Comparison of ENCODE assay signal across 23 mouse cellular contexts in the genomic region with DNA sequence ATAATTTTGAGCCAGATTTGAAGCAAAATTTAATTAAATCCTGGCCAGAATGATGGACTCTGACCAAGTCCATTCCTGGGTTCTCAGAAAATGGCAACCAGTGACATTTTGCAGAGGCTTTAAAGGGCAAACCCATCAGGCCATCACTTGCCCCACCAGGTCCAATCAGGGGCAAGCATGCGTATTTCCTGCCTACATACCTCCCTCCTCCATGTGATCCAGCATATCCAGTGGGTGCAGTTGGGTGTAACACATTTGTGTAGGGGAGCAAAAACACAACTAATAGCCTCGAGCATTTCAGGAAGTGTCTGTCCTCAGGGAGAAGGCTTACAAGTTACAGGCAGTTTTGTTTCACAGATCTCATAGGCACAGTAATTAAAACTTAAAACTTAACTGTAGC. TPM values are rescaled to one million over a fixed set of nuclear protein-coding genes. Genes with fewer than 3 reads are reported as not detected.
A peak's percentile ranks its signal among the peaks of the same experiment; 100 is the strongest.
DNase-seq lines count a peak whose midpoint lies in the region; ATAC-seq lines count a peak whose summit lies in the region.
"Had no signal": no experiment of that assay in that cellular context is flagged by ENCODE, and none has a peak within 500 bp of the region (broad histone marks: within the 10 kb centered on the region; RNA-seq: fewer than 3 reads in every experiment).

No protein-coding gene starts in this region.

- H3K27ac ChIP-seq in forebrain, embryonic 14.5 days (ENCODE audit: low read depth, low read length): no peak overlapping the region
- H3K27ac ChIP-seq: embryonic facial prominence, embryonic 12.5 days; forebrain, embryonic 12.5 days; gastrocnemius, adult 2 months; hindbrain, embryonic 14.5 days; intestine, embryonic 15.5 days had no signal

- DNase-seq in thymus, postnatal 0 days (ENCODE audit: low spot score): peak; percentile 55
- DNase-seq in thymus, adult 18-20 months: no peak
- peak; percentile 27 for DNase-seq in Muller cell, postnatal 12 days (ENCODE audit: inconsistent ontology term)
- DNase-seq in forebrain, embryonic 14.5 days (ENCODE audit: low spot score): no peak
- no peak for DNase-seq in layer of hippocampus, postnatal 14 days (ENCODE audit: low spot score in 2 of 2)
- DNase-seq: adrenal gland, adult 8-10 months; B cell, adult 2 months; cerebellum, adult 11-12 months; cerebellum, adult 9-10 months; cerebellum, postnatal 25 days; gastrocnemius, adult 2 months; gastrocnemius, postnatal 25 days; heart, adult 11 months; heart, postnatal 10 days had no signal

- no peak overlapping the region for H3K9ac ChIP-seq in forebrain, embryonic 14.5 days (ENCODE audit: low read length)
- H3K9ac ChIP-seq: embryonic facial prominence, embryonic 12.5 days; forebrain, embryonic 12.5 days; hindbrain, embryonic 14.5 days; intestine, embryonic 15.5 days had no signal

- H3K9me3 ChIP-seq in forebrain, embryonic 14.5 days (replicated peaks; ENCODE audit: control insufficient read depth, low read length): no peaks in the 10 kb centered on the region
- H3K9me3 ChIP-seq: embryonic facial prominence, embryonic 12.5 days; forebrain, embryonic 12.5 days; intestine, embryonic 15.5 days had no signal

- H3K4me3 ChIP-seq in forebrain, embryonic 14.5 days (ENCODE audit: low read depth, low read length): no peak overlapping the region
- H3K4me3 ChIP-seq: embryonic facial prominence, embryonic 12.5 days; forebrain, embryonic 12.5 days; gastrocnemius, adult 2 months; intestine, embryonic 15.5 days had no signal

- no peaks in the 10 kb centered on the region for H3K27me3 ChIP-seq in forebrain, embryonic 14.5 days (replicated peaks; ENCODE audit: control insufficient read depth, insufficient read depth, low read length)
- H3K27me3 ChIP-seq: embryonic facial prominence, embryonic 12.5 days; intestine, embryonic 15.5 days had no signal

- no peak overlapping the region for H3K4me2 ChIP-seq in forebrain, embryonic 14.5 days (ENCODE audit: low read length)
- H3K4me2 ChIP-seq: embryonic facial prominence, embryonic 12.5 days; forebrain, embryonic 12.5 days; hindbrain, embryonic 14.5 days; intestine, embryonic 15.5 days had no signal

- no peaks in the 10 kb centered on the region for H3K36me3 ChIP-seq in forebrain, embryonic 14.5 days (ENCODE audit: control insufficient read depth, insufficient read depth, low read length)
- H3K36me3 ChIP-seq: embryonic facial prominence, embryonic 12.5 days; forebrain, embryonic 12.5 days; intestine, embryonic 15.5 days had no signal

- H3K4me1 ChIP-seq in forebrain, embryonic 14.5 days (ENCODE audit: control insufficient read depth, insufficient read depth, low read length): 0 out of 2 replicates have a peak, but pooled peaks cover 4% of the 10 kb centered on the region

- WGBS in forebrain, embryonic 14.5 days: 71% methylated on average over 2 of the region's 2 CpGs

- 0 out of 2 replicates have a peak, but pooled peaks have one; percentile 24 for ATAC-seq in neutrophil, adult 5-6 weeks (ENCODE audit: extremely low read depth, insufficient number of reproducible peaks, low FRiP score, poor library complexity, severe bottlenecking)
- no peak for ATAC-seq in forebrain, embryonic 14.5 days
- ATAC-seq: CD4-positive, CD25-positive, alpha-beta regulatory T cell, adult 4 months; intestine, embryonic 15.5 days had no signal

RNA-seq across cellular contexts. Expression of a gene that starts 5.8 kb away (rescaled TPM):
- polyA plus RNA-seq in thymus, postnatal 0 days (2015; fragmentation: Nextera tagmentation; extraction: Ambion mirVana): 803 and 920 TPM in 2 replicates
- 453 and 500 TPM in 2 replicates for total RNA-seq in neutrophil, adult 5-6 weeks (2017)
- 42.5 and 55.0 TPM in 2 replicates for polyA plus RNA-seq in forebrain, embryonic 14.5 days (2014; fragmentation: Nextera tagmentation; extraction: Ambion mirVana)
- 10 to 100 TPM; 75.7 to 85.9 TPM for total RNA-seq in layer of hippocampus, postnatal 14 days (2021)

RNA-seq across cellular contexts. Expression of a gene that starts 14.5 kb away (rescaled TPM):
- polyA plus RNA-seq in thymus, postnatal 0 days (2015; fragmentation: Nextera tagmentation; extraction: Ambion mirVana): 0.12 and 0.14 TPM in 2 replicates
- not detected in 2 replicates for total RNA-seq in neutrophil, adult 5-6 weeks (2017)
- polyA plus RNA-seq in forebrain, embryonic 14.5 days (2014; fragmentation: Nextera tagmentation; extraction: Ambion mirVana): not detected in 2 replicates
- total RNA-seq in layer of hippocampus, postnatal 14 days (2021): 1 to 10 TPM; 1.3 to 1.6 TPM
- total RNA-seq: hematopoietic stem cell, adult 5-6 weeks; MEL had no signal
- polyA plus RNA-seq: CD4-positive, CD25-positive, alpha-beta regulatory T cell, adult 4 months; embryonic facial prominence, embryonic 12.5 days; forebrain, embryonic 12.5 days; hindbrain, embryonic 14.5 days; intestine, embryonic 15.5 days had no signal

RNA-seq across cellular contexts. Expression of a gene that starts 27.5 kb away (rescaled TPM):
- 1.7 TPM in 2 replicates for polyA plus RNA-seq in thymus, postnatal 0 days (2015; fragmentation: Nextera tagmentation; extraction: Ambion mirVana)
- 1.0 and 1.5 TPM in 2 replicates for total RNA-seq in neutrophil, adult 5-6 weeks (2017)
- polyA plus RNA-seq in forebrain, embryonic 14.5 days (2014; fragmentation: Nextera tagmentation; extraction: Ambion mirVana): 4.6 and 5.0 TPM in 2 replicates
- 1 to 10 TPM in 1 of 2 experiments, under 1 TPM in 1; 0.62 to 1.0 TPM for total RNA-seq in layer of hippocampus, postnatal 14 days (2021)
- total RNA-seq: gastrocnemius, adult 2 months; gastrocnemius, postnatal 25 days; heart, postnatal 10 days had no signal
- polyA plus RNA-seq: heart, embryonic 14.5 days had no signal

RNA-seq across cellular contexts. Expression of a gene that starts 49.6 kb away (rescaled TPM):
- polyA plus RNA-seq in thymus, postnatal 0 days (2015; fragmentation: Nextera tagmentation; extraction: Ambion mirVana): 18.4 and 18.6 TPM in 2 replicates
- 9.5 and 16.9 TPM in 2 replicates for total RNA-seq in neutrophil, adult 5-6 weeks (2017)
- polyA plus RNA-seq in forebrain, embryonic 14.5 days (2014; fragmentation: Nextera tagmentation; extraction: Ambion mirVana): 13.7 and 19.0 TPM in 2 replicates
- total RNA-seq in layer of hippocampus, postnatal 14 days (2021): 10 to 100 TPM in 1 of 2 experiments, 1 to 10 TPM in 1; 7.6 to 10.6 TPM

Comparison
In these comparisons a context has a peak if more than half of its experiments do, and no peak if none do; other contexts are left out.
1. DNase-seq: peak in thymus, postnatal 0 days (single experiment) and Muller cell, postnatal 12 days (single experiment); none in thymus, adult 18-20 months (0 of 2), forebrain, embryonic 14.5 days (single experiment) and layer of hippocampus, postnatal 14 days (0 of 2).